Mouse (Mus musculus) liver, postnatal 0 days (tissue): Measurements from ENCODE around the gene Hmgb2.

Experiments used
- CTCF ChIP-seq: sonication (generic); IDR thresholded peaks from 2 replicates; pipeline ENCODE4 v1.5.1; 2016; ENCODE audit warnings: antibody characterized with exemption, low read depth
- EP300 ChIP-seq: IDR thresholded peaks from 2 replicates; pipeline ENCODE4 v1.6.1; 2016; ENCODE audit warnings: antibody characterized with exemption, low read depth, mild to moderate bottlenecking

DNA sequence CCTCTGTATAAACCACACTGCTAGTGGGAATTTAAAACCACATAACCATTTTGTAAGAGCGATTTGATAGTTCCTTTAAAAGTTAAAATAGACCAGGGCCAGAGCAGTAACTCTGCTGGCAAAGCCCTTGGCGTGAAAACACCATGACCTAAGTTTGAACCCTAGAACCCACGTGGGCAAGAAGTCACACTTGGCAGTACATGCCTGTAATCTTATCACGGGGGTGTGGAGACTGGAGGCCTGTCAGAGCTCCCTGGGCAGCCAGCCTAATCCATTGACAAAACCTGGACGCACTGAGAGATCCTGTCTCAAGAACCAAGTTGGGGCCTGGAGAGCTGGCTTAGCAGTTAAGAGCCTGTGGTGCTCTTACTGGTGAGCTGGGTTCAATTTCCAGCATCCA lies 43.1 kb upstream of the Hmgb2 start:
- TF ChIP-seq CTCF, result no peak
- TF ChIP-seq EP300, result no peak
